Mouse (Mus musculus): ENCODE data around the gene Dchs1. TPM values are rescaled to one million over a fixed set of nuclear protein-coding genes. Genes with fewer than 3 reads are reported as not detected.

The Dchs1 gene
- polyA plus RNA-seq, 2 experiments = 28.5 to 48.6 TPM

GRCm38 (mm10) chr7:105808385-105808784 is 20.9 kb upstream of the Dchs1 start:
- Histone ChIP-seq H3K4me2 (replicated peaks; ENCODE audit: low read depth, low read length, severe bottlenecking) (no peak overlapping the region), H3K9me3 (ENCODE audit: control insufficient read depth, low read length) (no peaks in the 10 kb centered on the region), H3K27ac (replicated peaks; ENCODE audit: low read depth, low read length) (no peak overlapping the region), H3K36me3 (ENCODE audit: control insufficient read depth, insufficient read depth, low read length) (peaks cover 20% of the 10 kb centered on the region), H3K27me3 (ENCODE audit: control insufficient read depth, insufficient read depth, low read length) (no peaks in the 10 kb centered on the region), H3K9ac (ENCODE audit: low read depth, low read length, severe bottlenecking) (no peak overlapping the region), H3K4me1 (ENCODE audit: control insufficient read depth, insufficient read depth, low read length) (peaks cover 7% of the 10 kb centered on the region), H3K4me3 (replicated peaks; ENCODE audit: low read length) (no peak overlapping the region)
- ATAC-seq (ENCODE audit: low FRiP score, low read depth) (no peak), DNase-seq (ENCODE audit: low spot score) (no peak)
- TF ChIP-seq POLR2A (IDR thresholded peaks at IDR 0.05; ENCODE audit: borderline replicate concordance, extremely low read depth, insufficient read depth, insufficient read length) = no peak
- 97% methylated on average over 1 of the region's 1 CpGs for WGBS

- H3K27me3 ChIP-seq (ENCODE audit: control insufficient read depth, insufficient read depth, low read length) = no peaks in the 10 kb centered on the region
- peaks cover 20% of the 10 kb centered on the region for H3K36me3 ChIP-seq (ENCODE audit: control insufficient read depth, insufficient read depth, low read length)
- no peaks in the 10 kb centered on the region for H3K9me3 ChIP-seq (ENCODE audit: control insufficient read depth, low read length)
- no peak overlapping the region for H3K27ac ChIP-seq (replicated peaks; ENCODE audit: low read depth, low read length)
- H3K4me1 ChIP-seq (ENCODE audit: control insufficient read depth, insufficient read depth, low read length) = peaks cover 7% of the 10 kb centered on the region
- ATAC-seq (ENCODE audit: low FRiP score, low read depth) (no peak), DNase-seq (ENCODE audit: low spot score) (no peak)
- H3K4me2 ChIP-seq (replicated peaks; ENCODE audit: low read depth, low read length, severe bottlenecking) = no peak overlapping the region
- no peak overlapping the region for H3K9ac ChIP-seq (ENCODE audit: low read depth, low read length, severe bottlenecking)
- no peak for TF ChIP-seq POLR2A (IDR thresholded peaks at IDR 0.05; ENCODE audit: borderline replicate concordance, extremely low read depth, insufficient read depth, insufficient read length)
- WGBS = 60% methylated on average over 2 of the region's 2 CpGs
- H3K4me3 ChIP-seq (replicated peaks; ENCODE audit: low read length) = no peak overlapping the region
Observed at GRCm38 (mm10) chr7:105806716-105807115, 19.3 kb upstream of the Dchs1 start.

GRCm38 (mm10) chr7:105806125-105806524 is 18.7 kb upstream of the Dchs1 start:
- DNase-seq (ENCODE audit: low spot score) = no peak
- Histone ChIP-seq H3K4me3 (replicated peaks; ENCODE audit: low read length) (no peak overlapping the region), H3K27ac (replicated peaks; ENCODE audit: low read depth, low read length) (no peak overlapping the region), H3K9ac (ENCODE audit: low read depth, low read length, severe bottlenecking) (no peak overlapping the region), H3K4me1 (ENCODE audit: control insufficient read depth, insufficient read depth, low read length) (peaks cover 7% of the 10 kb centered on the region), H3K27me3 (ENCODE audit: control insufficient read depth, insufficient read depth, low read length) (no peaks in the 10 kb centered on the region), H3K4me2 (replicated peaks; ENCODE audit: low read depth, low read length, severe bottlenecking) (no peak overlapping the region), H3K36me3 (ENCODE audit: control insufficient read depth, insufficient read depth, low read length) (peaks cover 20% of the 10 kb centered on the region), H3K9me3 (ENCODE audit: control insufficient read depth, low read length) (no peaks in the 10 kb centered on the region)
- 77% methylated on average over 5 of the region's 5 CpGs for WGBS
- no peak for ATAC-seq (ENCODE audit: low FRiP score, low read depth)
- TF ChIP-seq POLR2A (IDR thresholded peaks at IDR 0.05; ENCODE audit: borderline replicate concordance, extremely low read depth, insufficient read depth, insufficient read length) = no peak

GRCm38 (mm10) chr7:105803428-105803827 is 16.0 kb upstream of the Dchs1 start:
- H3K4me1 ChIP-seq (ENCODE audit: control insufficient read depth, insufficient read depth, low read length) = no peaks in the 10 kb centered on the region
- no peak for DNase-seq (ENCODE audit: low spot score)
- H3K9ac ChIP-seq (ENCODE audit: low read depth, low read length, severe bottlenecking) = no peak overlapping the region
- no peak overlapping the region for H3K4me2 ChIP-seq (replicated peaks; ENCODE audit: low read depth, low read length, severe bottlenecking)
- ATAC-seq (ENCODE audit: low FRiP score, low read depth) = no peak
- H3K36me3 ChIP-seq (ENCODE audit: control insufficient read depth, insufficient read depth, low read length) = peaks cover 5% of the 10 kb centered on the region
- H3K4me3 ChIP-seq (replicated peaks; ENCODE audit: low read length) = no peak overlapping the region
- no peak for TF ChIP-seq POLR2A (IDR thresholded peaks at IDR 0.05; ENCODE audit: borderline replicate concordance, extremely low read depth, insufficient read depth, insufficient read length)
- H3K27ac ChIP-seq (replicated peaks; ENCODE audit: low read depth, low read length) = no peak overlapping the region
- H3K27me3 ChIP-seq (ENCODE audit: control insufficient read depth, insufficient read depth, low read length) = no peaks in the 10 kb centered on the region
- no peaks in the 10 kb centered on the region for H3K9me3 ChIP-seq (ENCODE audit: control insufficient read depth, low read length)

- Histone ChIP-seq H3K36me3 (ENCODE audit: control insufficient read depth, insufficient read depth, low read length) (no peaks in the 10 kb centered on the region), H3K4me3 (replicated peaks; ENCODE audit: low read length) (no peak overlapping the region), H3K4me1 (ENCODE audit: control insufficient read depth, insufficient read depth, low read length) (no peaks in the 10 kb centered on the region), H3K9ac (ENCODE audit: low read depth, low read length, severe bottlenecking) (no peak overlapping the region), H3K4me2 (replicated peaks; ENCODE audit: low read depth, low read length, severe bottlenecking) (no peak overlapping the region), H3K27ac (replicated peaks; ENCODE audit: low read depth, low read length) (no peak overlapping the region), H3K27me3 (ENCODE audit: control insufficient read depth, insufficient read depth, low read length) (no peaks in the 10 kb centered on the region), H3K9me3 (ENCODE audit: control insufficient read depth, low read length) (no peaks in the 10 kb centered on the region)
- no peak for DNase-seq (ENCODE audit: low spot score)
- WGBS = 35% methylated on average over 1 of the region's 1 CpGs
- ATAC-seq (ENCODE audit: low FRiP score, low read depth) = no peak
- no peak for TF ChIP-seq POLR2A (IDR thresholded peaks at IDR 0.05; ENCODE audit: borderline replicate concordance, extremely low read depth, insufficient read depth, insufficient read length)
Observed at GRCm38 (mm10) chr7:105802771-105803170, 15.3 kb upstream of the Dchs1 start.

GRCm38 (mm10) chr7:105802312-105802711 is 14.9 kb upstream of the Dchs1 start:
- H3K27ac ChIP-seq (replicated peaks; ENCODE audit: low read depth, low read length) = no peak overlapping the region
- DNase-seq (ENCODE audit: low spot score) = no peak
- TF ChIP-seq POLR2A (IDR thresholded peaks at IDR 0.05; ENCODE audit: borderline replicate concordance, extremely low read depth, insufficient read depth, insufficient read length) = no peak
- H3K27me3 ChIP-seq (ENCODE audit: control insufficient read depth, insufficient read depth, low read length) = no peaks in the 10 kb centered on the region
- 38% methylated on average over 2 of the region's 2 CpGs for WGBS
- no peaks in the 10 kb centered on the region for H3K36me3 ChIP-seq (ENCODE audit: control insufficient read depth, insufficient read depth, low read length)
- H3K4me3 ChIP-seq (replicated peaks; ENCODE audit: low read length) = no peak overlapping the region
- no peak overlapping the region for H3K9ac ChIP-seq (ENCODE audit: low read depth, low read length, severe bottlenecking)
- no peaks in the 10 kb centered on the region for H3K4me1 ChIP-seq (ENCODE audit: control insufficient read depth, insufficient read depth, low read length)
- H3K4me2 ChIP-seq (replicated peaks; ENCODE audit: low read depth, low read length, severe bottlenecking) = no peak overlapping the region
- H3K9me3 ChIP-seq (ENCODE audit: control insufficient read depth, low read length) = no peaks in the 10 kb centered on the region
- ATAC-seq (ENCODE audit: low FRiP score, low read depth) = no peak
